Mouse (Mus musculus) bone marrow macrophage, adult 2 months (primary cell): ENCODE data around the gene BC005537. TPM values are rescaled to one million over a fixed set of nuclear protein-coding genes. Genes with fewer than 3 reads are reported as not detected.

Experiments used
- H3K27ac ChIP-seq: 2 replicates; pipeline ENCODE4 v1.5.1; 2012; ENCODE audit warnings: low read depth, low read length; ENCODE audit not compliant: insufficient read depth
- H3K4me1 ChIP-seq: 2 replicates; pipeline ENCODE4 v1.6.1; 2012; ENCODE audit warnings: low read length; ENCODE audit not compliant: control insufficient read depth, insufficient read depth
- H3K4me3 ChIP-seq: 2 replicates; pipeline ENCODE4 v1.5.1; 2012; ENCODE audit warnings: mild to moderate bottlenecking, low read length, moderate library complexity; ENCODE audit not compliant: insufficient read depth
- CTCF ChIP-seq: IDR thresholded peaks from 2 replicates; pipeline ENCODE4 v1.5.1; 2012; ENCODE audit warnings: low read depth, mild to moderate bottlenecking, low read length, moderate library complexity
- POLR2A ChIP-seq: IDR thresholded peaks from 2 replicates; pipeline ENCODE4 v1.6.1; 2012; ENCODE audit warnings: mild to moderate bottlenecking, low read depth, low read length, borderline replicate concordance
- polyA plus RNA-seq: library from polyadenylated mRNA; stranded (reverse); fragments of >200 nt; gene quantifications from 2 replicates; pipeline ENCODE4 v1.2.4, GENCODE M21; 2012; ENCODE audit not compliant: missing spikeins, insufficient read depth, insufficient read length

BC005537 gene
- polyA plus RNA-seq, 1 experiment: 575 TPM

DNA sequence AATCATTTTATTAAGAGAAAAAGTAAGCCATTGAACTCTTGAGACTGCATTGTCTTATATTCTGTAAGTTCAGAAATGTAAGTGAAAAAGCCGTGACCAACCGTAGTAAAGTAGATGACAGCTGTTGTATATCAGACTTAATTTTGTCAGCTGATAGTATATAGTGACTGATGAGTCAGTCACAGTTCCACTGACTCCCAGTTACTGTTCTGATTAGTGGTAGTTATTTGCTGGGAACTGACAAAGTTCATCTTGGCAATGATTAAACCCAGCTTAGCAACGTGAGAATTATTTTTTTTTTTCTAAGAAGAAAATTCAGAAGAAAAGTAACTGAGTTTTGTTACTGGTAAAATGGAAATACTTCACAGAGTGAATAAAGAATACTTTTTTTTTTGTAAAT is 40.2 kb downstream of the BC005537 start:
- Histone ChIP-seq H3K27ac (no peak overlapping the region), H3K4me3 (no peak overlapping the region), H3K4me1 (peaks cover 6% of the 10 kb centered on the region)
- TF ChIP-seq POLR2A (no peak), CTCF (no peak)

DNA sequence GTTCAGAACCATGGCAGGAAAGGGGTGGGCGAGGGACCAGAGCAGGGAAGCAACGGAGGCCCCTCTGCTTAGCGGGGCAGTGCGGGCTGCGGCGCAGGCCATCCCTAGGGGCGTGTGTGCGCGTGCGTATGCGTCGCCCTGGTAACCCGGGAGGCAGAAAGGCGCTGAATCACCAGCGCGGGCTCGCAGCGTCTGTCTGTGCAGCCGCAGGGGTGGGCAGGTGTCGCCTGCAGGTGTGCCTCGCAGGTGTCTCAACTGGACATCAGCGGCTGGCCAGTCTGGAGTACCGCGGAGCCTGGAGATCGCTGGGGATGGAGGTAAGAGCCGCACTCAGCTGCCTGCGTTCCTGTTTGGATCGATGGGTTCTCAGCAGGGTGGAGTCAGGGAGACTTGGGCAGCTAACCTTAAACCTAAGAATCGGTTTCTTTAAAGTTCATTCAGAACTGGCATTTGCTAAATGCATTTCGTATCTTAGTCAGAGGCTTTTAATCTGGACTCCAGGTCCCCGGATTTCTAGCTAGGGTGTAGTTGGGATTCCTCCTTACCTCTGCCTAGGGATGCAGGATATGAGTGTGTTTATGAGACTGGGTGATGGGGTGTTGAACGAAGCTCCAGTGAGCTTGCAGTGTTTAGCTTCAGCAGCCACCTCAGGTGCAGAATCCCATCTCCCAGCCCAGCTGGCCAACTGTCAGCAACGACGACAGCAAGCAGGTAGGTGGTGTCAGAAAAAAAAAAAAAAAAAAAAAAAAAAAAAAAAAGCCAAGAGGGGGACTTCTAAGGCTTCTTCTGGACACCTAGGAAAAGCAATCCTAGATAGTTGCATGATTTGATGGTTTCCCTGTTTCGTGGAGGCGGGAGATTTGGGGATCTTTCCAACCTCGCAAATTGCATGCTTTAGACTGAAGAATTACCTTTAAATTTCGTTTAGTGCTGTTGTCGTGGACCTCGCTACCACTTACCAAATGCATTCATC is 43.8 kb downstream of the BC005537 start, which contains the start of gene D130043K22Rik:
Gene D130043K22Rik, plus strand, starts transcription at position 153 of the 973 bp plus-strand sequence.
- H3K4me3 ChIP-seq: no peak within 1 kb of the TSS
- no peaks in the 10 kb centered on the region for H3K4me1 ChIP-seq
- TF ChIP-seq CTCF (no peak), POLR2A (no peak)
- no peak within 1 kb of the TSS for H3K27ac ChIP-seq

DNA sequence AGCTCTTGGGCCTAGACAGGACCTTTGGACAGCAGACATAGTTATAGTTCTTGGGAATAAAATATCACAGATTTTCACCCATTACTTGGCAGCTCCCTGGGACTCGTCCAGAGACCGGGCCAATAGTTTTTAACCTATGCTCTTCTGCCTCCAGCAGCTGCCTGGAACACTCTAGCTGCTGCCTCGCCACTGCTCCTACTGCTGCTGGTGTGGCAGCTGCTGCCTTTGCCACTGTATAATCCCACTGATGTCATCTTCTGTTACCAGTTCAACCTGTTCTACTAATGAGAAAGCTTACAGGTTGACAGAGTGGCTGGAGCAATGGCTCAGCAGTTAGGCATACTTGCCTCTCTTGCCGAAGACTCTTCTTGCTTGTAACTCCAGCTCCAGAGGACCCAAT is 47.9 kb downstream of the BC005537 start:
- Histone ChIP-seq H3K4me3 (no peak overlapping the region), H3K4me1 (peaks cover 5% of the 10 kb centered on the region; the same call in 1 of the 2 replicates), H3K27ac (no peak overlapping the region)
- no peak for TF ChIP-seq POLR2A
- no peak for TF ChIP-seq CTCF

DNA sequence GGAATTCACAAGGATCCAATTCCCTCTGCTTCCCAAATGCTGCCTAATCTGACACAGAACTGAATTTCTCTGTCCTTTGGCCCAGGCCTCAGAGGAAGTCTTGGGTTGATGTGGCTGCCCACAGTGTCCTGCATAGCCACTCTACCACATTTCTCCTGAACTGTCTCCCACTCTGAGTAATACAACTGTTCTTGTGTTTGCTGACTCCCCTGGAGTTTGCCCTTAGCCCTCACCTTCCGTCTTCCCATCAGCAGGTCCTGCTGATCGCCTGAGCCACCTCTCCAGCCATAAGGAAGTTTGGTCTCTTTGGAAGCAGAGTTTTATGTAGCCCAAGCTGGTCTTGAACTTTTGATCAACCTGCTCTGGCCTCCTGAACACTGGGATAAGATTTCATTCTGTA is 50.5 kb downstream of the BC005537 start:
- TF ChIP-seq POLR2A (no peak), CTCF (no peak)
- Histone ChIP-seq H3K4me3 (no peak overlapping the region), H3K27ac (no peak overlapping the region), H3K4me1 (peaks cover 5% of the 10 kb centered on the region; the same call in 1 of the 2 replicates)

GRCm38 (mm10) chr13:24852570-24852969 is 51.1 kb downstream of the BC005537 start:
- Histone ChIP-seq H3K4me3 (no peak overlapping the region), H3K4me1 (peaks cover 5% of the 10 kb centered on the region; the same call in 1 of the 2 replicates), H3K27ac (no peak overlapping the region)
- TF ChIP-seq POLR2A (no peak), CTCF (no peak)

DNA sequence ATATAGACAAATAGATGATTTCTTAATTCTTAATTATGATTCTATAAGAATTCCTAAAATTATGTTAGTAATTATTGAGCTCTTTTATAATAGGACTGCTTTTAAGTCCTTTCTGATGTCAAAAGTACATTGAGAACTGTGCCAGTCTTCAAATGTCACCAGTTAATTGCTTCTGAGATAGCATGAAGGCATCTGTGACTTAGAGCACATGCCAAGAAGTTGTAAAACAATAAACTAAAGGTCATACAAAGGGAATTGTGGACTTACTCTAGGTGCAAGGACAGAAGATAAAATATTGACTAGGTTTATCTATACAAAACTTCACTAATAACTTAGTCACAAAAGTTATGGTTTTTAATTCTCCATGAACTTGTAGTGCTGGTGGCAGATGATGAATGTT is 57.7 kb downstream of the BC005537 start:
- TF ChIP-seq POLR2A (no peak), CTCF (no peak)
- Histone ChIP-seq H3K4me1 (no peaks in the 10 kb centered on the region), H3K4me3 (no peak overlapping the region), H3K27ac (no peak overlapping the region)

DNA sequence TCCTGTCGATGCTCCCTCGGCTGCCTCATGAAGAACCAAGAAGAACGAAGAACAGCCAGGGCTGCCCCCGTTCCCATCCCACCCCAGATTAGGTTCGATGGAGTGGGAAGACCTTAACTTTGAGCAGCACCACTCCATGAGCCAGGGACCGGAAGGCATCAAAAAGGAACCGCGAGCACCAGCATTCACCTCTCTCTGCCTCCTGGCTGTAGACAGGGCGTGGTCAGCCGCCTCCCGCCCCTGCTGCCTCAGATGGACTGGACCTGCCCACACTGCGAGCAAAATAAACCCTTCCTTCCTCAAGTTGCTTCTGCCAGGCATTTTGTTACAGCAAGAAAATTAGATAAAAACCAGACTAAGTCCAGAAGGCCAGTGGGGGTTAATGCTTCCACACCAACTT is 59.6 kb downstream of the BC005537 start:
- no peaks in the 10 kb centered on the region for H3K4me1 ChIP-seq
- H3K27ac ChIP-seq: no peak overlapping the region
- H3K4me3 ChIP-seq: no peak overlapping the region
- TF ChIP-seq POLR2A (no peak), CTCF (no peak)

- Histone ChIP-seq H3K4me1 (no peaks in the 10 kb centered on the region), H3K27ac (no peak overlapping the region), H3K4me3 (no peak overlapping the region)
- TF ChIP-seq POLR2A (no peak), CTCF (no peak)
These were observed 60.6 kb downstream of the BC005537 start for GRCm38 (mm10) chr13:24862021-24862420.

DNA sequence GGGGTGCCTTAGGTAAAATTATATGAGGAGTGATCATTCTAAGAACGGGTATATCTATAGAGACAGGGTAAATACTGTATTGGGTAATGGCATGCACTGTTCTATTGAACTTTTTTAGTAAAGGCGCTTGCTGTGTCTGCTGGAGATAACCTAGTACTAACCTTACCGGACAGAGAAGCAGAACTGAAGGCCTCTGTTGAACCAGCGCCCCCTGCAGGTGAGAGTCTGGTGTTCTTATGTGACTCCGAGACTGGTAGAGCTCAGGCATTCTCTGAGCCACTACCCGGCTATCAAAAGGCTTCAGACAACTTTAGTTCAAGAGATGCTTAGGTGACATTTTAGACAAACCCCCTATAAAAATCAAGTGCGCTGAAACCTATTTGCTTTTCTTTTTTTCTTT is 61.1 kb downstream of the BC005537 start:
- TF ChIP-seq CTCF: peak; percentile 28; the same call in 1 of the 2 replicates
- TF ChIP-seq POLR2A: no peak
- H3K27ac ChIP-seq: no peak overlapping the region
- H3K4me1 ChIP-seq: no peaks in the 10 kb centered on the region
- no peak overlapping the region for H3K4me3 ChIP-seq

Other genes with a start within 250 kb of the BC005537 start
- gene Ripor2, start 219.5 kb upstream of the BC005537 start, polyA plus RNA-seq: 0.46 and 1.2 TPM in 2 replicates
- not detected in 2 replicates for gene Armh2, start 60.4 kb upstream of the BC005537 start, polyA plus RNA-seq
- gene Gmnn, start 39.7 kb upstream of the BC005537 start, polyA plus RNA-seq: 64.6 and 76.6 TPM in 2 replicates
- 81.0 and 91.3 TPM in 2 replicates for gene Acot13, start 29.9 kb downstream of the BC005537 start, polyA plus RNA-seq
- gene Tdp2, start 30.0 kb downstream of the BC005537 start, polyA plus RNA-seq: 29.0 and 36.4 TPM in 2 replicates
- not detected in 2 replicates for gene D130043K22Rik, start 43.5 kb downstream of the BC005537 start, polyA plus RNA-seq
- 0.32 and 0.37 TPM in 2 replicates for gene Aldh5a1, start 136.0 kb downstream of the BC005537 start, polyA plus RNA-seq
- not detected in 2 replicates for gene Gpld1, start 141.5 kb downstream of the BC005537 start, polyA plus RNA-seq
- 11.3 and 15.8 TPM in 2 replicates for gene Mrs2, start 218.7 kb downstream of the BC005537 start, polyA plus RNA-seq